Mouse (Mus musculus): ENCODE measurements around the gene Dennd1b. TPM values are rescaled to one million over a fixed set of nuclear protein-coding genes. Genes with fewer than 3 reads are reported as not detected.

Gene Dennd1b
- total and polyA plus RNA-seq, 2 experiments from 2014 or later, result 11.1 to 39.6 TPM

DNA sequence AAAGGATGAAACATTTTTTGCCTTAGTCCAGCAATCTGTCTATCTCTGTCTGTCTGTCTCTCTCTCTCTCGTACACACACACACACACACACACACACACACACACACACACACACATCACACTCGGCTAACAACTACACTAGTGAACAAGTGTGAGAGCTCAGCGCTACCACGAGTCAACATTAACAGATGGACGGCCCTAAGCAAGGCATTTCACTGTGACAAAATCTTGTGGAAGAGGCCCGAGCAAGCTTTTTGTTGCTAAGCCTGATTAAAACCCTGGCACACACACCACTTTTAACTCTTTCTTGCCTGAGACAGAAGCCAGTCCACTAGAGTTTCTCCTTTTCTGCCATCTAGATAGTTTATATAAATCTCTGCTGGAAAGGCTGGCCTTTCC lies 190.3 kb downstream of the Dennd1b start:
- H3K27me3 ChIP-seq (ENCODE audit: control insufficient read depth, insufficient read depth, low read length), result no peaks in the 10 kb centered on the region
- no peak overlapping the region for H3K9ac ChIP-seq (replicated peaks; ENCODE audit: low read depth, low read length)
- no peak overlapping the region for H3K4me2 ChIP-seq (ENCODE audit: low read depth, low read length)
- WGBS, result 53% methylated on average over 6 of the region's 6 CpGs
- no peak overlapping the region for H3K27ac ChIP-seq (ENCODE audit: low read depth)
- no peaks in the 10 kb centered on the region for H3K36me3 ChIP-seq (replicated peaks; ENCODE audit: control insufficient read depth, insufficient read depth, low read length)
- DNase-seq (ENCODE audit: low spot score) (no peak), ATAC-seq (ENCODE audit: insufficient read depth, low read depth) (no peak)
- no peaks in the 10 kb centered on the region for H3K4me1 ChIP-seq (ENCODE audit: control insufficient read depth, insufficient read depth)
- H3K9me3 ChIP-seq (replicated peaks; ENCODE audit: control insufficient read depth, low read length), result no peaks in the 10 kb centered on the region
- no peak overlapping the region for H3K4me3 ChIP-seq (ENCODE audit: low read depth, low read length)
- no peak for TF ChIP-seq CTCF (IDR thresholded peaks at IDR 0.05; ENCODE audit: low read depth)
- TF ChIP-seq EP300 (IDR thresholded peaks at IDR 0.05; ENCODE audit: low read depth), result no peak

DNA sequence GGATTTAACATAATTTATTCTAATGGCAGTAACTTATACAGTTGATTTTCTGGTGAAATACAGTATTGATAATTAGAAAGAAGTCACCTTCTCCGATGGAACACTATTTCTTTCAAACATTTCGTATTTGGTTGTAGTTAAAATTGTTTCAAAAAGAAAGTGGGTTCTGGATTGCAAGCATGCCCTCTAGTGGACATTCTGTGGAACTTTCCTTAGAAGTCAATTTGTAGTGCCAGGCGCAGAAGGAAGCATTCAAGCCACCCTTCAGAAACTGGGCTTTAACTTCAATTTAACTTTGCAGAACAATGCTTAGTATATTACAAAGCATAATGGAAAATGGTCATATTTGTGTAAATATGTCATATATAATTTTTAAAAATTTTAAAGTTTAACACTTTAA lies 193.2 kb downstream of the Dennd1b start:
- WGBS, result 17% methylated on average over 3 of the region's 3 CpGs
- DNase-seq (ENCODE audit: low spot score) (peak; percentile 64), ATAC-seq (ENCODE audit: insufficient read depth, low read depth) (no peak)
- Histone ChIP-seq H3K4me2 (ENCODE audit: low read depth, low read length) (no peak overlapping the region), H3K9ac (replicated peaks; ENCODE audit: low read depth, low read length) (no peak overlapping the region), H3K4me1 (ENCODE audit: control insufficient read depth, insufficient read depth) (no peaks in the 10 kb centered on the region), H3K27me3 (ENCODE audit: control insufficient read depth, insufficient read depth, low read length) (no peaks in the 10 kb centered on the region), H3K36me3 (replicated peaks; ENCODE audit: control insufficient read depth, insufficient read depth, low read length) (no peaks in the 10 kb centered on the region), H3K4me3 (ENCODE audit: low read depth, low read length) (no peak overlapping the region), H3K27ac (ENCODE audit: low read depth) (no peak overlapping the region), H3K9me3 (replicated peaks; ENCODE audit: control insufficient read depth, low read length) (no peaks in the 10 kb centered on the region)
- TF ChIP-seq CTCF (IDR thresholded peaks at IDR 0.05; ENCODE audit: low read depth) (peak; percentile 76), EP300 (IDR thresholded peaks at IDR 0.05; ENCODE audit: low read depth) (no peak)

DNA sequence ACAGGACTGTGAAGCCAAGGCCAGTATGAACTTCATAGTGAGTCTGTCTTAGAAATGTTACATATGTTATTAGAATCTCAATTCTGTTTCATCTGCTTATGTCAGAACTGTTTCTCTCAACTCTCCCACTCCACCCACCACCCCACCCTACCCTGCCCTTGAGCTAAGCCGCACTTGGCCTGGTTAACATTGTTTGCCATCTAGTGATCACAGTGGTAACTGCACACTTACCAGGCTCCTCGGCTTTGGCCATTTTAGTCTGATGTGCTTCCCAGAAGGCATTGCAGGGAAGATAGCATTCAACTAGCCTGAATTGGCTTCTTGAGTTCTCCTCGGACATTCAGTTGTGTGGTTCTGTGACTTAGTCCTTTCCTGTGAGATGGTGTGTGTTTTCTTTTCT lies 198.4 kb downstream of the Dennd1b start:
- TF ChIP-seq EP300 (IDR thresholded peaks at IDR 0.05; ENCODE audit: low read depth) (no peak), CTCF (IDR thresholded peaks at IDR 0.05; ENCODE audit: low read depth) (peak; percentile 34; the same call in 1 of the 2 replicates)
- Histone ChIP-seq H3K36me3 (replicated peaks; ENCODE audit: control insufficient read depth, insufficient read depth, low read length) (no peaks in the 10 kb centered on the region), H3K9me3 (replicated peaks; ENCODE audit: control insufficient read depth, low read length) (no peaks in the 10 kb centered on the region), H3K4me2 (ENCODE audit: low read depth, low read length) (no peak overlapping the region), H3K9ac (replicated peaks; ENCODE audit: low read depth, low read length) (no peak overlapping the region), H3K27me3 (ENCODE audit: control insufficient read depth, insufficient read depth, low read length) (no peaks in the 10 kb centered on the region), H3K4me1 (ENCODE audit: control insufficient read depth, insufficient read depth) (no peaks in the 10 kb centered on the region), H3K27ac (ENCODE audit: low read depth) (no peak overlapping the region), H3K4me3 (ENCODE audit: low read depth, low read length) (no peak overlapping the region)
- 43% methylated on average over 3 of the region's 3 CpGs for WGBS
- ATAC-seq (ENCODE audit: insufficient read depth, low read depth) (peak; percentile 44; the same call in 1 of the 2 replicates), DNase-seq (ENCODE audit: low spot score) (no peak)

DNA sequence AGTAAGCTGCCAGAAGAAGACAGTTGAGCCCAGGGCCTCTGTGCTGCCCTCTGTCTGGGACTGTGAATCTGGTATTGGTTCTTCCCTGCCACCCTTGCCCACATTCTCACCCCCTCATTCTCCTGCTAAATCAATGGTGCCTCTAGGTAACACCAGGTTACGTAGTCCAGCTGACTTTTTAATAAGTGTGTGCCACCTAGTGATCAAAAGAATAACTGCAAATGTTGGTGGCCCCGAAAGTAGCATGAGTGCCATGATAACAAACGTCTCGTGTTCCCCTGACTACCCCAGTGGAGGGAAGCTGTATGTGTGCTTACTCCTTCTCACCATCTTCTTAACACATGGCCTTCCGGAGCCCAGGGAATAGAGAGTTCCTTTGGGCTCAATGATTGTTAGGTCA lies 199.6 kb downstream of the Dennd1b start:
- no peak overlapping the region for H3K27ac ChIP-seq (ENCODE audit: low read depth)
- no peaks in the 10 kb centered on the region for H3K27me3 ChIP-seq (ENCODE audit: control insufficient read depth, insufficient read depth, low read length)
- H3K9me3 ChIP-seq (replicated peaks; ENCODE audit: control insufficient read depth, low read length), result no peaks in the 10 kb centered on the region
- TF ChIP-seq EP300 (IDR thresholded peaks at IDR 0.05; ENCODE audit: low read depth), result no peak
- peak; percentile 60 for TF ChIP-seq CTCF (IDR thresholded peaks at IDR 0.05; ENCODE audit: low read depth)
- ATAC-seq (ENCODE audit: insufficient read depth, low read depth) (peak; percentile 44), DNase-seq (ENCODE audit: low spot score) (peak; percentile 43)
- no peak overlapping the region for H3K4me3 ChIP-seq (ENCODE audit: low read depth, low read length)
- H3K4me1 ChIP-seq (ENCODE audit: control insufficient read depth, insufficient read depth), result no peaks in the 10 kb centered on the region
- 24% methylated on average over 5 of the region's 5 CpGs for WGBS
- no peaks in the 10 kb centered on the region for H3K36me3 ChIP-seq (replicated peaks; ENCODE audit: control insufficient read depth, insufficient read depth, low read length)
- H3K9ac ChIP-seq (replicated peaks; ENCODE audit: low read depth, low read length), result no peak overlapping the region
- no peak overlapping the region for H3K4me2 ChIP-seq (ENCODE audit: low read depth, low read length)

DNA sequence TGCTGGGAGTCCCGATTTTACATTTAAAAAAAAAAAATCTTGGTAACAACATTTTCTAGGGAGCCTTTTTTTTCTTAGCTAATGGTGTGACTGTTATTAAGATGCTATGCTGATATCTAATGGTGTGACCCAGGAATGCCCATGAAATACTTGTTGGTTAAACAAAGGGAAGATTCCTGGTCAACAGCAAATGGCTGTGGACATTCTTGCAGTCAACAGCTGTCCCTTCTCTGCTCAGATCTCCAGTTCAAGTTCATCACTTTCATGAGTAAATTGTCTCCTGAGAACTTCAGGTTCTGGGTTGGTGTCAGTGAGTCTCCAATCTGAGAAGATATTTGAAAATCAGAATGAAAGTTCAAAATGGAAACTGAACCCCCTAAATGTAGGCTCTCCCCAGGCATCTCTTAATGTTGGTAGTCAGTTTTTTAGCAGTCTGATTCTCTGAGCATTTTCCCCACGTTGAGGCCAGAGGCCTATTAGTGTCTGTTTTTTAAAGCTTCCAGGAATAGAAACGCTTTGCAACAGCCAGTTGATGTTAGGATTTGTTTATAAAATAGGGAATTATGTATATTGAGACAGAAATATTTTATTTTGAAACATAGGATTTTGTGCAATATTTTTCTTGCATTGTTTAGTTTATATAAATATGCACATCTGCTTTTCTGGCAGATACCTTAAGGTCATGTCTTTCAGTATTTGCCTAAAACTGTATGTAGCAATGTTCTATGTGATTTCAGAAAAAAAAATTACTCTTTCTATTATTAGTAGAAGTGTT lies 211.0 kb downstream of the Dennd1b start:
- WGBS, result 71% methylated on average over 3 of the region's 3 CpGs
- Histone ChIP-seq H3K4me3 (ENCODE audit: low read depth, low read length) (no peak overlapping the region), H3K4me1 (ENCODE audit: control insufficient read depth, insufficient read depth) (no peaks in the 10 kb centered on the region), H3K9ac (replicated peaks; ENCODE audit: low read depth, low read length) (no peak overlapping the region), H3K27me3 (ENCODE audit: control insufficient read depth, insufficient read depth, low read length) (no peaks in the 10 kb centered on the region), H3K36me3 (replicated peaks; ENCODE audit: control insufficient read depth, insufficient read depth, low read length) (peaks cover 18% of the 10 kb centered on the region; the same call in 1 of the 2 replicates), H3K4me2 (ENCODE audit: low read depth, low read length) (no peak overlapping the region), H3K27ac (ENCODE audit: low read depth) (no peak overlapping the region), H3K9me3 (replicated peaks; ENCODE audit: control insufficient read depth, low read length) (no peaks in the 10 kb centered on the region)
- ATAC-seq (ENCODE audit: insufficient read depth, low read depth) (no peak), DNase-seq (ENCODE audit: low spot score) (no peak)
- TF ChIP-seq EP300 (IDR thresholded peaks at IDR 0.05; ENCODE audit: low read depth) (no peak), CTCF (IDR thresholded peaks at IDR 0.05; ENCODE audit: low read depth) (no peak)

DNA sequence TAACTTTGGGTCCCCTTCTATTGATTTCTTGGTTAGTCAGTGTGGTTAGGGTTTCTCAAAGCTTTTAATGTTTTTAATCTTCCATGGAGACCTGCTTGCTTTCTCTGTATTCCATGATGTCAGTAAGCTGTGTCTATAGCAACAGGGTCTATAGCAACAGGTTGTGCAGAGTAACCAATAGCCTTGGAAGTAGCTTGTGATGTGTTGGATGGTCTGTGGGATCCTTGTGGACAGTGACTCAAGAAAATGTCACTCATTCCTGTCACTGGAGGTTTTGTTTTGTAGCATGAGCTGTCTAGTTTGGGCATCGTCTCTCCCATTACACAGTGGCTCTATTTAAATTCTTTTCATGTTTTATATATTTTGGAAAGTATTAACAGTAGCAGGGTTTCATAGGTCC lies 216.5 kb downstream of the Dennd1b start:
- H3K9ac ChIP-seq (replicated peaks; ENCODE audit: low read depth, low read length), result no peak overlapping the region
- no peak overlapping the region for H3K4me2 ChIP-seq (ENCODE audit: low read depth, low read length)
- DNase-seq (ENCODE audit: low spot score), result no peak
- no peak overlapping the region for H3K27ac ChIP-seq (ENCODE audit: low read depth)
- no peaks in the 10 kb centered on the region for H3K36me3 ChIP-seq (replicated peaks; ENCODE audit: control insufficient read depth, insufficient read depth, low read length)
- H3K4me1 ChIP-seq (ENCODE audit: control insufficient read depth, insufficient read depth), result peaks cover 5% of the 10 kb centered on the region; the same call in 1 of the 2 replicates
- no peaks in the 10 kb centered on the region for H3K27me3 ChIP-seq (ENCODE audit: control insufficient read depth, insufficient read depth, low read length)
- TF ChIP-seq CTCF (IDR thresholded peaks at IDR 0.05; ENCODE audit: low read depth), result no peak
- no peak for TF ChIP-seq EP300 (IDR thresholded peaks at IDR 0.05; ENCODE audit: low read depth)
- no peaks in the 10 kb centered on the region for H3K9me3 ChIP-seq (replicated peaks; ENCODE audit: control insufficient read depth, low read length)
- H3K4me3 ChIP-seq (ENCODE audit: low read depth, low read length), result no peak overlapping the region
- ATAC-seq (ENCODE audit: insufficient read depth, low read depth), result no peak
- 71% methylated on average over 1 of the region's 1 CpGs for WGBS
